Mouse (Mus musculus): Measurements from ENCODE around the gene Obox6.

DNA sequence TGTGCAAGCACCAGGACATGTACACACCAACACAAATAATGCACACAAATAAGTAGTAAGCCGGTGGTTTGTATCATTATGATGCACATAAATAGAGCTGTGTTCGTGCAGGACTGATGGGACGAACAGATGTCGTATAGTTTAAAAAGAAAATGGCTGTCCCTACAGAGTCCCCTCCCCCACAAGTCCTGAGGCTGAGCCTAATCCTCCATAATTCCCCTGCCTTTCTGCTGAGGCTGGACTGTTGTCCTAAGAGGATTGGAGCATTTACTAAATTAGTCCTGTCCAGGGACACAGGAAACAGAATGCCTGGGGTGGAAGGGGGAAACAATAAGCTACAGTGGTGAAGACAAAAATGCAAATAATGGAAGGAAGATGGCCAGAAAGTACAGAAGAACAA lies 24.6 kb upstream of the Obox6 start:
- TF ChIP-seq POLR2A (IDR thresholded peaks at IDR 0.05; ENCODE audit: borderline replicate concordance, extremely low read depth, low read depth, low read length) (no peak), CTCF (IDR thresholded peaks at IDR 0.05; ENCODE audit: insufficient read depth, low read length) (no peak)

Measured in lung, adult 2 months (tissue).